Mouse (Mus musculus) MEL (cell line): ENCODE measurements around the gene Fam213b. TPM values are rescaled to one million over a fixed set of nuclear protein-coding genes. Genes with fewer than 3 reads are reported as not detected.

ENCODE experiments used
- DNase-seq: peaks from one replicate; pipeline ENCODE4 v3.0.0; 2011; ENCODE audit warnings: low read depth, low spot score
- H3K27ac ChIP-seq: 2 replicates; pipeline ENCODE4 v1.5.1; 2012; ENCODE audit warnings: low read depth, mild to moderate bottlenecking, control low read depth, low read length, moderate library complexity; ENCODE audit not compliant: control insufficient read depth
- H3K27me3 ChIP-seq, 2 experiments: fragments of 150-350 bp in 1 of 2; sonication (generic) in 1 of 2; 2 replicates each; pipeline ENCODE4 v1.6.1; 2012; ENCODE audit warnings: low read length in 2 of 2, mild to moderate bottlenecking in 2 of 2, improper control_type of control experiment in 1 of 2, moderate library complexity in 1 of 2; ENCODE audit not compliant: insufficient read depth in 2 of 2, control insufficient read depth in 1 of 2
- H3K36me3 ChIP-seq, 2 experiments: 2 replicates each; pipeline ENCODE4 v1.6.1; 2012 to 2014; ENCODE audit warnings: low read length in 2 of 2, improper control_type of control experiment in 1 of 2, inconsistent platforms in 1 of 2, mild to moderate bottlenecking in 1 of 2; ENCODE audit not compliant: insufficient read depth in 2 of 2, control insufficient read depth in 1 of 2
- H3K4me1 ChIP-seq, 2 experiments: fragments of 150-350 bp in 1 of 2; sonication (generic) in 1 of 2; 2 replicates each; pipeline ENCODE4 v1.6.1; 2012; ENCODE audit warnings: low read length in 2 of 2, improper control_type of control experiment in 1 of 2, mild to moderate bottlenecking in 1 of 2; ENCODE audit not compliant: insufficient read depth in 2 of 2, control insufficient read depth in 1 of 2
- H3K4me3 ChIP-seq, 2 experiments: fragments of 150-350 bp in 1 of 2; sonication (generic) in 1 of 2; 2 replicates each; pipeline ENCODE4 v1.5.1; 2012; ENCODE audit warnings: low read depth in 2 of 2, low read length in 2 of 2, mild to moderate bottlenecking in 2 of 2, moderate library complexity in 2 of 2, control low read depth in 1 of 2, improper control_type of control experiment in 1 of 2; ENCODE audit not compliant: control insufficient read depth in 1 of 2, insufficient read depth in 1 of 2
- H3K79me2 ChIP-seq: 2 replicates; pipeline ENCODE4 v1.6.1; 2012; ENCODE audit warnings: mild to moderate bottlenecking, low read length, moderate library complexity; ENCODE audit not compliant: control insufficient read depth, poor library complexity, insufficient read depth
- H3K9ac ChIP-seq: 2 replicates; pipeline ENCODE4 v1.6.1; 2012; ENCODE audit warnings: low read depth, mild to moderate bottlenecking, control low read depth, low read length, moderate library complexity; ENCODE audit not compliant: control insufficient read depth, poor library complexity, severe bottlenecking
- H3K9me3 ChIP-seq: fragments of 150-350 bp; sonication (generic); replicated peaks from 2 replicates; pipeline ENCODE4 v1.6.1; 2012; ENCODE audit warnings: mild to moderate bottlenecking, low read length, improper control_type of control experiment, moderate library complexity; ENCODE audit not compliant: insufficient read depth
- BHLHE40 ChIP-seq: IDR thresholded peaks from 2 replicates; pipeline ENCODE4 v1.6.1; 2012; ENCODE audit warnings: low read depth, mild to moderate bottlenecking, inconsistent platforms, low read length, improper control_type of control experiment, borderline replicate concordance
- CTCF ChIP-seq, 3 experiments: IDR thresholded peaks in 2 of 3; conservative IDR thresholded peaks in 1 of 3; 2 replicates each; pipeline ENCODE4 v1.5.1; 2011 to 2012; ENCODE audit warnings: low read length in 3 of 3, low read depth in 2 of 3, mild to moderate bottlenecking in 2 of 3, improper control_type of control experiment in 1 of 3, inconsistent platforms in 1 of 3, mixed read lengths in 1 of 3, moderate library complexity in 1 of 3; ENCODE audit not compliant: control insufficient read depth in 1 of 3, insufficient read depth in 1 of 3, poor library complexity in 1 of 3, severe bottlenecking in 1 of 3
- E2F4 ChIP-seq: IDR thresholded peaks from 2 replicates; pipeline ENCODE4 v1.6.1; 2011; ENCODE audit warnings: low read depth, low read length, improper control_type of control experiment, borderline replicate concordance
- ELF1 ChIP-seq: IDR thresholded peaks from 2 replicates; pipeline ENCODE4 v1.6.1; 2014; ENCODE audit warnings: low read depth, mild to moderate bottlenecking, inconsistent platforms, low read length, improper control_type of control experiment, moderate library complexity
- EP300 ChIP-seq, 2 experiments: IDR thresholded peaks; 2 replicates each; pipeline ENCODE4 v1.6.1; 2011; ENCODE audit warnings: improper control_type of control experiment in 2 of 2, low read length in 2 of 2, low read depth in 1 of 2, mild to moderate bottlenecking in 1 of 2
- ETS1 ChIP-seq: IDR thresholded peaks from 2 replicates; pipeline ENCODE4 v1.6.1; 2012; ENCODE audit warnings: low read depth, mild to moderate bottlenecking, inconsistent platforms, low read length, improper control_type of control experiment, moderate library complexity
- KAT2A ChIP-seq: conservative IDR thresholded peaks from 2 replicates; pipeline ENCODE4 v1.6.1; 2012; ENCODE audit warnings: low read depth, low read length, improper control_type of control experiment, inconsistent platforms
- MAZ ChIP-seq: IDR thresholded peaks from 2 replicates; pipeline ENCODE4 v1.6.1; 2012; ENCODE audit warnings: low read depth, mild to moderate bottlenecking, inconsistent platforms, low read length, improper control_type of control experiment
- MEF2A ChIP-seq: IDR thresholded peaks from 2 replicates; pipeline ENCODE4 v1.6.1; 2014; ENCODE audit warnings: low read depth, mild to moderate bottlenecking, inconsistent platforms, low read length, improper control_type of control experiment; ENCODE audit not compliant: poor library complexity, insufficient replicate concordance, severe bottlenecking; ENCODE audit errors: extremely low read depth
- MXI1 ChIP-seq: IDR thresholded peaks from 2 replicates; pipeline ENCODE4 v1.6.1; 2011; ENCODE audit warnings: mild to moderate bottlenecking, low read depth, low read length, improper control_type of control experiment
- MYC ChIP-seq: IDR thresholded peaks from 2 replicates; pipeline ENCODE4 v1.6.1; 2011; ENCODE audit warnings: low read depth, mild to moderate bottlenecking, low read length, improper control_type of control experiment, moderate library complexity
- NRF1 ChIP-seq: IDR thresholded peaks from 2 replicates; pipeline ENCODE4 v1.6.1; 2014; ENCODE audit warnings: low read depth, mild to moderate bottlenecking, inconsistent platforms, low read length, improper control_type of control experiment, moderate library complexity; ENCODE audit not compliant: poor library complexity, insufficient read depth, severe bottlenecking
- RCOR1 ChIP-seq: IDR thresholded peaks from 2 replicates; pipeline ENCODE4 v1.6.1; 2012; ENCODE audit warnings: low read depth, mild to moderate bottlenecking, inconsistent platforms, low read length, improper control_type of control experiment
- SIN3A ChIP-seq: IDR thresholded peaks from 2 replicates; pipeline ENCODE4 v1.6.1; 2012; ENCODE audit warnings: low read length, improper control_type of control experiment, inconsistent platforms
- TAL1 ChIP-seq: IDR thresholded peaks from 2 replicates; pipeline ENCODE4 v1.6.1; 2012; ENCODE audit warnings: mild to moderate bottlenecking, inconsistent platforms, low read length, moderate library complexity, mixed read lengths
- USF2 ChIP-seq, 2 experiments: IDR thresholded peaks; 2 replicates each; pipeline ENCODE4 v1.6.1; 2011 to 2012; ENCODE audit warnings: improper control_type of control experiment in 2 of 2, low read length in 2 of 2, borderline replicate concordance in 1 of 2, inconsistent platforms in 1 of 2, low read depth in 1 of 2, mild to moderate bottlenecking in 1 of 2; ENCODE audit not compliant: insufficient read depth in 1 of 2
- ZNF384 ChIP-seq: IDR thresholded peaks from 2 replicates; pipeline ENCODE4 v1.6.1; 2012; ENCODE audit warnings: low read depth, mild to moderate bottlenecking, inconsistent platforms, low read length, improper control_type of control experiment
- polyA plus RNA-seq, 2 experiments: library from polyadenylated mRNA; stranded (reverse) in 1 of 2; unstranded in 1 of 2; fragments of >175 nt in 1 of 2; fragments of >200 nt in 1 of 2; gene quantifications; 2 replicates each; pipeline versions ENCODE4 v1.2.1 to v1.2.4; 2012; ENCODE audit warnings: low replicate concordance in 2 of 2, low read depth in 1 of 2; ENCODE audit not compliant: insufficient read length in 2 of 2, insufficient read depth in 1 of 2, missing spikeins in 1 of 2
- total RNA-seq: library from RNA; depleted of rRNA; stranded (reverse); fragments of 300-350 nt; gene quantifications from 2 replicates; pipeline ENCODE4 v1.2.3, GENCODE M21; 2012

The Fam213b gene
- total and polyA plus RNA-seq, 3 experiments, result not detected

DNA sequence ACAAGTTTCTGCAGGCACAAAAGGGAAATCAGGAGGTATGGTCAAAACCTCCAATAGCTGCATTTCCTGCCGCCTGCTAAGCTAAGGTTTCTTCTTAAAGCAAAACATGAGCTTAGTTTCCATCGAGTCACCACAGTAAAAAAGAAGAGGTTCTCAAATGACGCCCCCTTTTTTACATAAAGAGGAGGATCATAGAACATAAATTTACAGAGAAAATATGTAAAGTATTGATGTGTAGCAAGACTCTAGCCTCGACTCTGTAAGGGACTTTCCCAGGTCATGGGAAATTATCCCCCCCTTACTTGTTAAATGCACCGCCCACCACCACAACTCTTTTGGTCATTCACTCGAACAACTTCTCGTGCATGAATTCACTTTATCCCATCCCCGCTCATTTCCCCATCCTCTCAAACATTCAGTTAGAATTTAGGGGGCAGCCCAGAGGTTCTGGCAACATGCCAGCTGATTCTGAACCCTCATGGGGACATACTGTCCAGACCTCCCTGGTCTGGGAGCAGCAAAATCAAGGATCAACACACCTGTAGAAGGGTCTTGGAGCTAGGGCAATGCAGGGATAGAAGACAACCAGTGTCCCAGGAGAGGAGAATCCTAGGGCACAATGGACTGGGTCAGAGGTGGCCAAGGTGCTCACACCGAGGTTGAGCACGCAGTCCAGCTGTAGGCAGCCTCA, 43.8 kb upstream of the Fam213b start (continued):
- 0 out of 2 replicates have a peak, but pooled peaks have one; percentile 47 for TF ChIP-seq RCOR1
- no peak; the same call in 1 of the 2 replicates for TF ChIP-seq KAT2A
- TF ChIP-seq SIN3A, result peak; percentile 75; the same call in 1 of the 2 replicates
- TF ChIP-seq TAL1, result no peak
- TF ChIP-seq ZNF384, result no peak
- TF ChIP-seq MYC, result peak; percentile 54; the same call in 1 of the 2 replicates
- TF ChIP-seq USF2 (IDR thresholded peaks at IDR 0.05; ENCODE audit: borderline replicate concordance in 1 of 2, insufficient read depth in 1 of 2, low read depth in 1 of 2, low read length in 2 of 2), result no peak
- TF ChIP-seq BHLHE40, result 0 out of 2 replicates have a peak, but pooled peaks have one; percentile 29
- TF ChIP-seq ELF1, result no peak
- TF ChIP-seq MXI1, result no peak
- no peak for TF ChIP-seq MEF2A
- TF ChIP-seq ETS1, result peak; percentile 99
- TF ChIP-seq CTCF (IDR thresholded peaks at IDR 0.05 in 2 of 3, conservative IDR thresholded peaks at IDR 0.05 in 1 of 3; ENCODE audit: control insufficient read depth in 1 of 3, insufficient read depth in 1 of 3, low read depth in 2 of 3, low read length in 3 of 3, poor library complexity in 1 of 3, severe bottlenecking in 1 of 3), result no peak; a peak in 1 of 6 replicates
- TF ChIP-seq E2F4, result no peak
- no peak for TF ChIP-seq NRF1
- peak; percentile 82 for TF ChIP-seq MAZ

DNA sequence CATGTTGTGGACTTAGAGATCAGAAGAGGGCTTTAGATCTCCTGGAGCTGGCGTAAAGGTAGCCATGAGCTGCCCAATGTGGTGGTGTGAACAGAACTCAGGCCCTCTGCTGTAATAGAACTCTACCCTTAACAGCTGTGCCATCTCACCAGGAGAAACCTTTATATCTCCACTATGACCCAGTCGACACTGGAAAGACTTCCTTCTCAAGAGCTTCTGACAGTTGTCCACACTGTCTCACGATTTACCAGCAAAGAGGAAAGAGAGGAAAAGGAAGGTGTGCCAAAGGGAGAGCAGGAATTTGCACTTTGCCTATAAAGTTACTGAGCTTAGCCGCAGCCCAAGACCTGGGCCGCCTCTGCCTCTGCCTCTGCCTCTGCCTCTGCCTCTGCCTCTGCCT, 42.9 kb upstream of the Fam213b start:
- peaks cover 0 to 7% of the 10 kb centered on the region in 2 experiments; a peak in 2 of 4 replicates for H3K36me3 ChIP-seq
- H3K4me3 ChIP-seq, result peak overlapping the region; percentile 46 to 48; a peak in 3 of 4 replicates
- peaks cover 0 to 21% of the 10 kb centered on the region in 2 experiments; a peak in 3 of 4 replicates for H3K4me1 ChIP-seq
- no peaks in the 10 kb centered on the region for H3K79me2 ChIP-seq
- TF ChIP-seq ETS1, result no peak
- TF ChIP-seq EP300 (IDR thresholded peaks at IDR 0.05; ENCODE audit: low read depth in 1 of 2, low read length in 2 of 2), result no peak
- peak; percentile 56 for DNase-seq
- H3K9me3 ChIP-seq, result no peaks in the 10 kb centered on the region
- peak overlapping the region; percentile 70 for H3K9ac ChIP-seq
- H3K27me3 ChIP-seq, result no peaks in the 10 kb centered on the region
- peak overlapping the region; percentile 62 for H3K27ac ChIP-seq
